Mouse (Mus musculus) liver, embryonic 16.5 days (tissue): ENCODE results near the gene Abcb8. TPM values are rescaled to one million over a fixed set of nuclear protein-coding genes. Genes with fewer than 3 reads are reported as not detected.
A peak's percentile ranks its signal among the peaks of the same experiment; 100 is the strongest.

Source experiments
- ATAC-seq: fragments of 200-750 bp; cut with Nextera tagmentation; 2 replicates; pipeline ENCODE4 v1.8.0; 2017; ENCODE audit warnings: low read depth, mild to moderate bottlenecking, moderate number of reproducible peaks, moderate library complexity
- H3K27ac ChIP-seq: fragments of 300-500 bp; sonication (generic); 2 replicates; pipeline ENCODE4 v1.5.1; 2014; ENCODE audit warnings: mild to moderate bottlenecking, low read length
- H3K27me3 ChIP-seq: fragments of 300-500 bp; sonication (generic); 2 replicates; pipeline ENCODE4 v1.6.1; 2014; ENCODE audit warnings: low read depth, low read length, mixed read lengths; ENCODE audit not compliant: control insufficient read depth, insufficient read depth
- H3K36me3 ChIP-seq: fragments of 300-500 bp; sonication (generic); 2 replicates; pipeline ENCODE4 v1.6.1; 2014; ENCODE audit warnings: mild to moderate bottlenecking; ENCODE audit not compliant: control insufficient read depth, insufficient read depth
- H3K4me1 ChIP-seq: fragments of 300-500 bp; sonication (generic); 2 replicates; pipeline ENCODE4 v1.6.1; 2014; ENCODE audit warnings: low read depth, low read length, mixed read lengths; ENCODE audit not compliant: control insufficient read depth
- H3K4me2 ChIP-seq: fragments of 300-500 bp; sonication (generic); 2 replicates; pipeline ENCODE4 v1.6.1; 2014; ENCODE audit warnings: low read depth, low read length, mixed read lengths
- H3K4me3 ChIP-seq: fragments of 300-500 bp; sonication (generic); 2 replicates; pipeline ENCODE4 v1.5.1; 2014; ENCODE audit warnings: low read depth, mild to moderate bottlenecking, low read length
- H3K9ac ChIP-seq: fragments of 300-500 bp; sonication (generic); 2 replicates; pipeline ENCODE4 v1.6.1; 2014; ENCODE audit warnings: low read depth, low read length
- H3K9me3 ChIP-seq: fragments of 300-500 bp; sonication (generic); replicated peaks from 2 replicates; pipeline ENCODE4 v1.6.1; 2016; ENCODE audit warnings: low read length; ENCODE audit not compliant: control insufficient read depth
- WGBS: fragments of 180-500 bp; shearing (Covaris S2); extraction: QIAGEN DNeasy Blood & Tissue Kit; methylation state at CpG from one replicate; pipeline ENCODE4 v1.1.7; 2014; ENCODE audit not compliant: insufficient replicate concordance; 5-methylcytosine and 5-hydroxymethylcytosine counted together
- polyA plus RNA-seq: library from polyadenylated mRNA; unstranded; fragments of >200 nt; fragmentation: Nextera tagmentation; extraction: Ambion mirVana; gene quantifications from 2 replicates; pipeline ENCODE4 v1.2.1, GENCODE M21; 2015

Abcb8 gene
- polyA plus RNA-seq, 1 experiment from 2014 or later: 29.6 TPM

DNA sequence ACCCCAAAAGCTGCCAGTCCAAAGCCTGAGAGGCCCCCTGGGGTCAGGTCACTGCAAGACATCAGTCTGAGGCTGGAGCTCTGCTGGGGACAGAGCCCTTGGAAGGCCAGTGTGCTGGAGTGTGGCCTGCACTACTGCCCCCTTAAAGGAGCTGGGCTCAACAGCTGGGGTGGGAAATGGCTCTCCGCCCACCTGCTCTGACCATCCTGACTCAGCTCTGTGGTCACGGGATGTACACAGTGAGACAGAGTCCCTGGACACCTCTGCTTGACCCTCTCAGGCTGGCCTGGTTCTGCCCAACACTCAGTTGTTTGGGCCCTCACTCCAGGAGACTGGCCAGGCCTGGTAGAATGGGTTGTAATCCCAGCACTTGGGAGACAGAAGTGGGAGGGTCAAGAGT, 16.0 kb downstream of the Abcb8 start:
- no peak overlapping the region for H3K9ac ChIP-seq
- peaks cover 3% of the 10 kb centered on the region; the same call in 1 of the 2 replicates for H3K4me1 ChIP-seq
- H3K27ac ChIP-seq: no peak overlapping the region
- H3K9me3 ChIP-seq: no peaks in the 10 kb centered on the region
- no peak for ATAC-seq
- WGBS: 77% methylated on average over 2 of the region's 2 CpGs
- no peaks in the 10 kb centered on the region; the same call in 1 of the 2 replicates for H3K36me3 ChIP-seq
- H3K27me3 ChIP-seq: no peaks in the 10 kb centered on the region
- no peak overlapping the region for H3K4me3 ChIP-seq
- no peak overlapping the region for H3K4me2 ChIP-seq

DNA sequence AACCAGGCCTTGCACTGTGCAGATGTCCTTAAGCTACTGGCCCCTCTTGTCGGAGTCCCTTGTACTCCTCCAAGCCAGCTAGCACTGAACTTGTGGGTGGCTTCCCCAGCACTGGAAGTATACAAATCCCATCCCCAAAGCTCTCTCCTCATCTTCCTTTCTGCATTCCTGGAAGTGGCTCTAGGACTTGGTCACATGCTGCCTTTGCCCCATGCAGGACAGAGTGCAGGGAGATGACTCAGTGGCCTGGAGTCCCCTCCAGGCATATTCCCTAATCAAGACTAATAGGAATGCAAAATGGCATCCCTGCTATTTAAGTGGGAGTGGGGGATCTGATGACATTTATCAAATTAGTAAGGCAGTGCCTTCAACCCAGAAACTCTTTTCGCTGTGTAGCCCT, 18.6 kb downstream of the Abcb8 start:
- Histone ChIP-seq H3K27ac (no peak overlapping the region), H3K9me3 (no peaks in the 10 kb centered on the region), H3K4me2 (no peak overlapping the region), H3K4me1 (no peaks in the 10 kb centered on the region; the same call in 1 of the 2 replicates), H3K4me3 (no peak overlapping the region), H3K36me3 (no peaks in the 10 kb centered on the region), H3K9ac (no peak overlapping the region), H3K27me3 (no peaks in the 10 kb centered on the region)
- ATAC-seq: no peak
- 74% methylated on average over 2 of the region's 2 CpGs for whole genome bisulfite sequencing

DNA sequence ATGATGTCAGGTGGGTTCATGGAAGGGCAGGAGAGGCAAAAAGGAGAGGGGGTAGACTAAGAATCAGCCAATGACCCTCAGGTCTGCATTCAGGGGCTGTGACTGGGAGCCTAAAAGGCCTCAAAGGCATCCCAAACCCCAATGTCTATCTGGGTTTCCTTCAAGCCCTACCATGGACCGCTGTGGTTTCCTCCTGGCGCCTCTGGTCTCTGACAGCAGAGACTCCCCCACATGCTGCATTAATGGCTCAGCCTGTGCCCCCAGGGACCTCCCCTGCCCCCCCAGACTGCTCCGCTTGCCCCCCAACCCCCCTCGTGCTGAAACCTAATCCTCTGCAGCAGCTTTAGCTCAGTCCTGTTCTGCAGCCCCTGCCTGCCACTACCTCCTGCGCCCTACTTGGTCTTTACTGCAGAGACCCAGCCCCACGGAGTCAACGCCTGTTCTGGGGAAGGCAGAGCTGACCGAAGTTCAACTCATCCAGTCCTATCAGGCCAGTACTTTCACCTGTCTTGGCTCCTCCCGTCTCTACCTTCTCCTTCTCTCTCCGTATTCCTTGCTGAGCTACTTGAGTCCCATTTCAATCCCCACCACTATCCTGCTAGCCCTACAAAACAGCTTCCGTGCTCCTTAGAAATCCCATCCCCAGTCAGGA, 19.7 kb downstream of the Abcb8 start, which contains the start of gene Asic3:
Asic3 (plus strand) TSS at position 351 of the 652 bp plus-strand sequence.
- Histone ChIP-seq H3K9me3 (no peaks in the 10 kb centered on the region), H3K4me3 (no peak within 1 kb of the TSS), H3K4me1 (no peaks in the 10 kb centered on the region; the same call in 1 of the 2 replicates), H3K27ac (no peak within 1 kb of the TSS), H3K4me2 (no peak within 1 kb of the TSS), H3K27me3 (no peaks in the 10 kb centered on the region), H3K36me3 (no peaks in the 10 kb centered on the region), H3K9ac (no peak within 1 kb of the TSS)
- no peak for ATAC-seq
- 28% methylated on average over 11 of the region's 11 CpGs for WGBS

DNA sequence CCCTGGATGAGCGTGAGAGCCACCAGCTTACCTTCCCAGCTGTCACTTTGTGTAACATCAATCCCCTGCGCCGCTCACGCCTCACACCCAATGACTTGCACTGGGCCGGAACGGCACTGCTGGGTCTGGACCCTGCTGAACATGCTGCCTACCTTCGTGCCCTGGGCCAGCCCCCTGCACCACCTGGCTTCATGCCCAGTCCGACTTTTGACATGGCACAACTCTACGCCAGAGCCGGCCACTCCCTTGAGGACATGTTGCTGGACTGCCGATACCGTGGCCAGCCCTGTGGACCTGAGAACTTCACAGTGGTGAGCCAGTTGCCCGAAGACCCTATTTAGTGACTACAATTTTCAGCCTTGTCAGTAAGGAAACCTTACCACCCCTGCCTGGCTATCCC, 20.5 kb downstream of the Abcb8 start:
- Histone ChIP-seq H3K9ac (no peak overlapping the region), H3K27me3 (no peaks in the 10 kb centered on the region), H3K4me1 (no peaks in the 10 kb centered on the region; the same call in 1 of the 2 replicates), H3K36me3 (no peaks in the 10 kb centered on the region), H3K4me2 (no peak overlapping the region), H3K27ac (no peak overlapping the region), H3K4me3 (no peak overlapping the region), H3K9me3 (no peaks in the 10 kb centered on the region)
- WGBS: 75% methylated on average over 13 of the region's 13 CpGs
- no peak for ATAC-seq

DNA sequence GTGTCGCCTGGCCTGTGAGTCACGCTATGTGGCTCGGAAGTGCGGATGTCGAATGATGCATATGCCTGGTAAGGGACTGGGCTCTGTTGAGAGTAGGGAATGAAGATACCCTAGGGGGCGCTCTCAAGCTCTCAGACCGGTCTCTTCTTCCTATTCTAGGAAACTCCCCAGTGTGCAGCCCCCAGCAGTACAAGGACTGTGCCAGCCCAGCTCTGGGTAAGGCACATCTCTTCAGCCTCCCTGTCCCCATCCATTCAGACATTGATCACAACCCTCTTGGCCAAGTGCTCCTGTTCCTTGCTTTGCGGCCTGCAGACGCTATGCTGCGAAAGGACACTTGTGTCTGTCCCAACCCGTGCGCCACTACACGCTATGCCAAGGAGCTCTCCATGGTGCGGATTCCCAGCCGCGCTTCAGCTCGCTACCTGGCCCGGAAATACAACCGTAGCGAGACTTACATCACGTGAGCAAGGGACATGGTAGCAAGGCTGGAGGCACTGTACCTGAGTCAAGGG, 22.8 kb downstream of the Abcb8 start:
- Histone ChIP-seq H3K4me2 (no peak overlapping the region), H3K27me3 (no peaks in the 10 kb centered on the region), H3K36me3 (no peaks in the 10 kb centered on the region), H3K9me3 (no peaks in the 10 kb centered on the region), H3K9ac (no peak overlapping the region), H3K4me1 (no peaks in the 10 kb centered on the region; the same call in 1 of the 2 replicates), H3K27ac (no peak overlapping the region), H3K4me3 (no peak overlapping the region)
- ATAC-seq: peak; percentile 56
- 6% methylated on average over 21 of the region's 21 CpGs for WGBS

DNA sequence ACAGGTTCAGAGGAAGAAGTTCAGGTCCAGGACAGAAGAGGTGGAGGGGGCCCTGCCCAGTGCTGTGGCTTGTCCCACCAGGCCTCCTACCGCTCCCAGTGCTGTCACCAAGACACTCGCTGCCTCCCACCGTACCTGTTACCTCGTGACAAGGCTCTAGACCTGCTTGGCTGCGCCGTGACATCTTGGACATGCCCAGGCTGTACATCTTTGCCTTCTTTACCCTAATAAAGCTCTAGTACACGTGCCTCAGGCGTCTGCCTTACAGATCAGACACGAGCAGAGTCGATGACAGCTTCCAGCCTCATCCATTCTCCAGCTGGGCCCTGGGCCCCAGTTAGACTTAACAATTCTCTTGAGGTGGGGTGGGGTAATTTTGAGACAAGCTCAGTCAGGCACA, 24.1 kb downstream of the Abcb8 start:
- 80% methylated on average over 10 of the region's 10 CpGs for WGBS
- Histone ChIP-seq H3K9ac (no peak overlapping the region), H3K4me1 (peaks cover under 1% of the 10 kb centered on the region), H3K27me3 (no peaks in the 10 kb centered on the region), H3K9me3 (no peaks in the 10 kb centered on the region), H3K27ac (no peak overlapping the region), H3K36me3 (no peaks in the 10 kb centered on the region), H3K4me2 (no peak overlapping the region), H3K4me3 (no peak overlapping the region)
- ATAC-seq: no peak

DNA sequence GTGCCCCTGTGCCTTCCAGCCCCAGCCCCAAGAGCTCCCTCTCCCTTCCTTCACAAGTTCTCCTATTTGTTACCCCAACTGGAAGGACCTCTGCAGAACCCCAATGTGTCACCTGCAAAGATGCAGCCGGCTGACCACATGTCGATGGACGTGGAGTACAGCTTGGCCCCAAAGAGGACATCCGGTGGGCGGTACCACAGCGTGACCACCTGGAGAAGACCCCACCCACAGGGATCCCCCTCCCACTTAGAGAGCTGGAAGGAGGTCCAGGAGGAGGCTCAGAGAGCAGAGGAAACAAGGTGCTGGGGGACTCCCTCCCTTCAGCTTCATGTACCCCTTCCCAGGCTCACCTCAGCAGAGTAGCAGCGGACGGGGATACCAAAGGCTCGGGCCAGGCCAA, 26.9 kb downstream of the Abcb8 start:
- no peak for ATAC-seq
- no peak overlapping the region for H3K4me2 ChIP-seq

DNA sequence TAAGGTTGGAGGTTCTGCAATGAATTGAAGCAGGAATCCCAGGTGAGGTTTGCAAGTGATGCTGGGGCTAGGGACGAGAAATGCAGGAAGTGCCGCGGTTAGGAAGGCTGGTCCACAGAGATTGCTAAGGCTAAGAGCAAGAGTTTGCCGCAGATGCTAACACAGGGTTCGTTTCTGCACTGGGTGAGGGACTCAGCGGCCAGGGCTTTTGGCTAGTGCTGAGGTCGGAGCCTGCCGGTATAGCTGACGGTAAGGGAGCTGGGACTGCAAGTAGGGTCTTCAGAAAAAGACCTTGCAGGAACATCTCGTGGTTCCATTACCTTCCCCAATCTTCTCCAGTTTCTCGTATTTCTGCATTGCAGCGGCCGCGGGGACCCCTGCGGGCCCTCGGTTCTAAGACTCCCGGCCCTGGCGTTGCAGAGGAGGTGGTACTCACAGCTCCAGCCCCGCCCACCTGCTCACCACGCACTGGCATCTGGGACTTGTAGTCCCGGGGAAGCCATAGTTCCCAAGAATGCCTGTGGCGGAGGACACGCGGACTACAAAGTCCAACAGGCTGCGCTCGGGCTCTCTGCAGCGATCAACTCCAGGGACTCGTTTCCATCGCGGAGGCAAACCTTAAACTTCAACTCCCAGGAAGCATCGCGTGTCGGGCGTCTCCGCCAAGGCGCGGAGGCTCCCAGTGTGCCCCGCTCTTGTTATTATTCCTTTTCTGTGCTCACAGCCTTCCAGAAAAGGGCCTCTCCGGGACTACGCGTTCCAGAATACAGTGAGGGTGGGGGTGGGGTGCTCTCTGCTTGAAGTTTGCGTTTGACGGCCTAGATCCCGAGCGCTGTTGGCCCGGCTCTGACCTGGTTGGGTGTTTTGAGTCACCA, 29.9 kb downstream of the Abcb8 start, which contains the start of the genes Cdk5 and Slc4a2:
Cdk5 (minus strand) TSS at position 402 of the 875 bp plus-strand sequence.
Slc4a2 (plus strand) TSS at position 709 of the 875 bp plus-strand sequence.
- ATAC-seq: peak; percentile 92
- peak within 1 kb of the TSS; percentile 89 for H3K4me2 ChIP-seq
- no peaks in the 10 kb centered on the region for H3K9me3 ChIP-seq
- peak within 1 kb of the TSS; percentile 82 for H3K9ac ChIP-seq
- peak within 1 kb of the TSS; percentile 74 for H3K4me3 ChIP-seq
- H3K36me3 ChIP-seq: no peaks in the 10 kb centered on the region
- H3K4me1 ChIP-seq: peaks cover 37% of the 10 kb centered on the region
- no peaks in the 10 kb centered on the region for H3K27me3 ChIP-seq
- under 1% methylated on average over 46 of the region's 46 CpGs for WGBS
- peak within 1 kb of the TSS; percentile 94 for H3K27ac ChIP-seq

More for the DNA sequence above, 26.9 kb downstream of the Abcb8 start:
- WGBS: 80% methylated on average over 9 of the region's 9 CpGs
- peaks cover 14% of the 10 kb centered on the region for H3K4me1 ChIP-seq
- no peak overlapping the region for H3K27ac ChIP-seq
- no peaks in the 10 kb centered on the region for H3K9me3 ChIP-seq
- no peaks in the 10 kb centered on the region for H3K27me3 ChIP-seq
- no peak overlapping the region for H3K9ac ChIP-seq
- no peaks in the 10 kb centered on the region for H3K36me3 ChIP-seq
- no peak overlapping the region for H3K4me3 ChIP-seq
